Mouse (Mus musculus): ENCODE results near the gene Lasp1. TPM values are rescaled to one million over a fixed set of nuclear protein-coding genes. Genes with fewer than 3 reads are reported as not detected.
A peak's percentile ranks its signal among the peaks of the same experiment; 100 is the strongest.
"Not testable (repeated sequence)": the region's sequence is repeated elsewhere in the genome, so short reads cannot be mapped to it uniquely, and the experiment has no call there.

Lasp1 gene
- total RNA-seq, 1 experiment from 2014 or later = 315 TPM

DNA sequence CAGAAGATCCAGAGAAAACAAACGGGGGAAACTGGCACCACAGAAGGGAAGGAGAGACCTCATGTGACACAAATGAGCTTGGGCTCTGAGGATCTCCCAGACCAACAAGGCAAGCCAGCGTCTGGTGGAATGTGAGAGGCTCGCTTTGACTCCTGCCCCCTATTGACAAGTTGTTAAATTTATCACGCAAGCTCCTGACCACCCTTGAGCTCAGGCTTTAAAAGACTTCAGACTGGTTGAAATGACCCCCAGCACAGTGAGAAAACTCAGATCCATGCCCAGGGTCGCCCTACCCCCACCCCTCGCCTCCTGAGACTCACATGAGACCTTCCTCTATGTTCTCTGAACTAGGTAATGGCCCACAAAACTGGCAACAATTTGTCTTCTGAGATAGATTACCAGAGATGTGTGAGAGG is 41.7 kb downstream of the Lasp1 start, which contains the start of gene B230217C12Rik:
Gene B230217C12Rik (plus strand): TSS at position 242 of the 416 bp plus-strand sequence.
- ATAC-seq (ENCODE audit: extremely low read depth, insufficient number of reproducible peaks, low FRiP score, poor library complexity, severe bottlenecking) = 0 out of 2 replicates have a peak, but pooled peaks have one; percentile 16

DNA sequence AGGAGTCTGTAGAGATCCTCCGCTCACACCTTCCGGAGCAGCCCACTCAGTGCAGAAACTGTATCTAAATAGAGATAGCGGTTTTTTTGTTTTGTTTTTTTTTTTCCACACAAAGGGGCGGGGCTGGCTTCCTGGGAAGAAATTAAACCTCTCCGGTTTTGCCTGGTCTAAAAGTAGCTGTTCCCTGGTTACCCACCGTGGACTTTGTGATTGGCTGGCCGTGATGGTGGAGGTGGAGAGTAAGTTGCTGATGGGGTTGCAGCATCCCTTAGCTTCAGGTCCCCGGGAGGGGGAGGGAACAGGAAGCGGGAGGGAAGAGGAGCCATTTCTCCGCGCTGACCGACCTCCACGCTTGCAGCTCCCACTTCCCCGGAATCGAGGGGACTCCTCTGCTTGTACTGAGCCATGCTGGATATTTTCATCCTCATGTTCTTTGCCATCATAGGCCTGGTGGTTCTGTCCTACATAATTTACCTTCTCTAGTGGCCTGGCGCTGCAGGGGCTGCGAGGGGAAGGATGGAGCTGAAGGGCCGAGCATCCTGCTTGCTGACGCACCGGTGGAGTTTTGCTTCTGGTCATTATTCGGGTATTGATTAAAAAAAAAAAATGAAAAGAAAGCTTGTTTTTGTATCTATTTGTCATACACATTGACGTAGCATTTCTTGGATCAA is 42.3 kb downstream of the Lasp1 start:
- 0 out of 2 replicates have a peak, but pooled peaks have one; percentile 17 for ATAC-seq (ENCODE audit: extremely low read depth, insufficient number of reproducible peaks, low FRiP score, poor library complexity, severe bottlenecking)

DNA sequence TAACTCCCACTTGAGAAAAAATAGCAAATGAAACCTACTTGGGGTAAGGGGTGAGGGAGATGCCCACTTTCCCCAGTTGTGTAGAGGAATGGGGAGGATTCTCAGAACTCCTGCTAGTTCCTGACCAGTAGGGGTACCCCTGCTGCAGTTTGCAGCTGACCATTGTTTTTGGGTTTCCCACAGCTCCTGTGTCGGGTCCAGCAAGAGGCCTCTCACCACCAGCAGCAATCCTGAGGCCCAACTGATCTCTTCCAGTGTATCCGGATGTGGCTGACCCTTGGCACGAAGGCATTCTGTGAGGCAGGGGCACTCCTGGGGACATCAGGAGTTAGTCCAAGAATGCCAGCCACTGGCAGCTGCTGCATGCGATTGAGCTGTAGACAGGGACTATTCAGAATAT is 43.2 kb downstream of the Lasp1 start:
- no peak for ATAC-seq (ENCODE audit: extremely low read depth, insufficient number of reproducible peaks, low FRiP score, poor library complexity, severe bottlenecking)

DNA sequence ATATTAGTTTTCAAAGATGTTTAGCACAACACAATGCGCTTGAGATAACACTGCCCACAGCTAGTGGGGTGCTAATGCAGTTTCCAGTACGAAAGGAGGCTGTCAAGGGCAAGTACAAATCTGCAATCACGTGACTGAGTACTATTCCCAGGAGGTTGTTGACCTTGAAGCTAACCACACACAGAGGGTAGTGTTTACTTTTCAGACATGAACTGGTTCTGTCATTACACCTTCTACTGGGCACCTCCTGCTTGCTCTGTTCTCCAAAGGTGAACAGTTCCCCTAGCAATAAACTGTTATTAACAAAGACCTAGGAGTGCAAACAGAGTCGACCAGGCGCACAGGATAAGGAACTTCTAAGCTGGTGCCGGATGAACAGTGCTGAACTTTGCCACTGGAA is 51.6 kb downstream of the Lasp1 start:
- ATAC-seq (ENCODE audit: extremely low read depth, insufficient number of reproducible peaks, low FRiP score, poor library complexity, severe bottlenecking) = no peak

DNA sequence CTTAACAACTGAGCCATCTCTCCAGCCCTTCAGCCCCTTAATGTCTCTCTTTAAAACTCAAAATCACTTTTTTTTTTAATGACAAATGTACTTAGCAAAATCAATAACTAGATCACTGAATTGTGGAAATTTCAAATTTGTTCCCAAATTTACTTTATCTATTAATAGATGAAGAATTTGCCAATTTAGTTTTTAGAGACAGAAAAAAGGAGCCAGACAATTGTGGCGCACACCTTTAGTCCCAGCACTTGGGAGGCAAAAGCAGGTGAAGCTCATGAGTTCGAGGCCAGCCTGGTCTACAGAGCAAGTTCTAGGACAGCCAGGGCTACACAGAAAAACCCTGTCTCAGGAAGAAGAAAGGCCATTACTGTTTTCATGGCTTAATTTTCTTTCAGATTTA is 52.8 kb downstream of the Lasp1 start:
- ATAC-seq (ENCODE audit: extremely low read depth, insufficient number of reproducible peaks, low FRiP score, poor library complexity, severe bottlenecking) = no peak

- ATAC-seq (ENCODE audit: extremely low read depth, insufficient number of reproducible peaks, low FRiP score, poor library complexity, severe bottlenecking) = no peak
Measured at GRCm38 (mm10) chr11:97855473-97855872, 56.7 kb downstream of the Lasp1 start.

DNA sequence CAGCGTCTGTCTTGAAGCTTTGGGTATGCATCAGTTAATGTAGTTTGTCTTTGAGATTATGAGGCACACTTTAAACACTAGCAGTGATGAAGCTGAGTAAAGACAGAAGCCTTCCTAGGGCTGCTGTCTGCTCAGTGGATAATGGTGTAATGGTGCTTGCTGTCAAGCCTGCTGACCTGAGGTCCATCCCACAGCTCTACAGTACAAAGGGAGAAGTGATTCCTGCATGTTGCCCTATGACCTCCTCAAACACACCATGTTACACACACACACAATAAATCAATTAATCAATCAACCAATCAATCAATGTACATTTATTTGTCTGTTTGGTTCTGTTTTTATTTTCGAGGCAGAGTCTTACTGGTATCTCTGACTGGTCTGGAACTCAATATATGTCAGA is 63.3 kb downstream of the Lasp1 start:
- no peak for ATAC-seq (ENCODE audit: extremely low read depth, insufficient number of reproducible peaks, low FRiP score, poor library complexity, severe bottlenecking)

- no peak for ATAC-seq (ENCODE audit: extremely low read depth, insufficient number of reproducible peaks, low FRiP score, poor library complexity, severe bottlenecking)
Measured at GRCm38 (mm10) chr11:97865421-97865820, 66.6 kb downstream of the Lasp1 start.

DNA sequence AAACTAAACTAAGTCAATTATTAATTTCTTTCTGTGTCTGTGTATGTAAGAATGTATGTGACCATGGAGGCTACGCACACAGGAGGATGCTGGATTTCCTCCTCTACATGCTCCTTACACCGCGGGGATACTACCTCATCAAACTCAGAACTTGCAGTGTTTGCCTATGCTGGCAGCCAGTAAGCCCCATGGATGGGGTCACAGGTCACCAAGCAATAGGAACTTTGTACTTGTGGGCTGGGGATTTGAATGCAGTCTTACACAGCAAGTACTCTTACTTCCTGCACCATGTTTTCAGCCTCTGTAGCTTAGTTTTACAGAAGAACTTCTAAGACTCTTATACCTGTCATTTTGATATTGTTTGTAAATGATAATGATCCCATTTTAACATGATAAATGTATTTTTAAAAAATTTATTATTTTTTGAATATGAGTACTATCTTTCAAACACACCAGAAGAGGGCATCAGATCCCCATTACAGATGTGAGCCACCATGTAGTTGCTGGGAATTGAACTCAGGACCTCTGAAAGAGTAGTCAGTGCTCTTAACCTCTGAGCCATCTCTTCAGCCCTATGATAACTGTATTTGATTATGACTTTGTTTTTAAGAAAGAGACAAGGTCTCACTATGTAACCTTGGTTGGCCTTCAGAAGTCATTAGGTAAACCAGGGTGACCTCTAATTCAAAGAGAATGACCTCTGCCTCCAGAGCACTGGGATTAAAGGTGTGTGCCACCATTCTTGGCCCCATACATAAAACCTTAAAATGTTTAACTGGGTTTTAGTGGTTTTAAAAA is 67.5 kb downstream of the Lasp1 start:
- no peak for ATAC-seq (ENCODE audit: extremely low read depth, insufficient number of reproducible peaks, low FRiP score, poor library complexity, severe bottlenecking)

DNA sequence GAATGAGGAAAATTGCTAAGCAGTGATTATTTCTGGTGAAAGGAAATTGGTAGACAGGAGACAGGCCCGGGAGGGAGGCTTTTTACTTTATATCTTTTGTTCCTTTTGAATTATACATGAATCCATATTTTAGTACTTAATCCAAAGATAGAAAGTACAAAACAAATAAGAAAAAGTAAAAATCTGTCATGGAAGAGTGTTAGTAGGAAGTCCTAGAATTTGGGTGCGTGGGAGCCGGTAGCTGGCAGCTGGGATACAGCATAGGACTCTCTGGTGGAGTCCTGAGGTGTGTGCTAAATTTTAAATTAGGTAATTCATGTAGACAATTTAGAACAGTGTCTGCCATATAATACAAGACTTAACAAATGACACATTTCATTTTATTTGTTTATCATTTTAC is 68.8 kb downstream of the Lasp1 start:
- no peak for ATAC-seq (ENCODE audit: extremely low read depth, insufficient number of reproducible peaks, low FRiP score, poor library complexity, severe bottlenecking)

- not testable (repeated sequence) for ATAC-seq (ENCODE audit: extremely low read depth, insufficient number of reproducible peaks, low FRiP score, poor library complexity, severe bottlenecking)
Measured at GRCm38 (mm10) chr11:97872378-97872777, 73.6 kb downstream of the Lasp1 start.

DNA sequence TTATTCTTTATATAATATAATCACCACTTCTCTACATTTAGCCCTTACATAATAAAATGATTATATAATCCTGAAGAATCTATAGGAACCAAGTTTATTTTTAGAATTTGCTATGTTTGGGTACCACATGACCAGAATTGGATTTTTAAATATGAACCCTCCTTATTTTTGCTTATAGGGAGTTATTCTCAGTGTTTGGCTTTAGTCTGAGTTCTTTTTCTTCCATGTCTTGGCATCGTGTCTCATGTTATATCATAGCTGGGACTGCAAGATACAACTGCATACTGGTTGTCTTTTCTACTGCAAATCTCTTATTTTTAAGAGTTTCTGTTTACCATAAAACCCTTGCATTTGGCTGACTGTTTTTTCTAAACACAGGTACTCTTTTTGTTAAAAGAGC is 75.6 kb downstream of the Lasp1 start:
- ATAC-seq (ENCODE audit: extremely low read depth, insufficient number of reproducible peaks, low FRiP score, poor library complexity, severe bottlenecking) = no peak

DNA sequence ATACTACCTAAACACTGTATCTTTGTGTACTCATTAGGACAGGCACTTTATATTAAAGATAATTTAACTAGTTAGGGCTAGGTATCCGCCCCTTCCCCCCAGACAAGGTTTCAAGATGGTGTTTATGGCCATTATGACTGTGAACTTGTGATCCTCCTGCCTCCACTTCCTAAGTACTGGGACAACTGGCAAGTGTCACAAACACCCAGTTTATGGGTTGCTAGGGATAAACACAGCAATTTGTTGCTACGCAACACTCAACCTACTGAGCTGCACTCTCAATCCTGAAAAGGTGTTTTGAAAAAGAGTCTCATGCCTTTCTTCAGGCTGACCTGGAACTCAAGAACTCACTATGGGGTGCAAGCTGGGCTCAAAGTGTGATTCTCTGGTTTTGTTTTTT is 78.5 kb downstream of the Lasp1 start:
- ATAC-seq (ENCODE audit: extremely low read depth, insufficient number of reproducible peaks, low FRiP score, poor library complexity, severe bottlenecking) = no peak

DNA sequence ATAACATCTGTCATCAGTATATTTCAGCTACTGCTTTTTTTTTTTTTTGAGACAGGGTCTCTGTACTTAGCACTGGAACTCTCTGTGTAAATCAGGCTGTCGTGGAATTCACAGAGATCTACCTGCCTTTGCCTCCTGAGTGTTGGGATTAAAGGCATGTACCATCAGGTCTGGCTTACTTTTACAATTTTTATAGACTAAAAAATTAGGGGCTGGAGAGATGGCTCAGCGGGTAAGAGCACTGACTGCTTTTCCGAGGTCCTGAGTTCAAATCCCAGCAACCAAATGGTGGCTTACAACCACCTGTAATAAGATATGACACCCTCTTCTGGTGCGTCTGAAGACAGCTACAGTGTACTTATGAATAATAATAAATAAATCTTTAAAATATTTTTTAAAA is 81.6 kb downstream of the Lasp1 start:
- no peak for ATAC-seq (ENCODE audit: extremely low read depth, insufficient number of reproducible peaks, low FRiP score, poor library complexity, severe bottlenecking)

DNA sequence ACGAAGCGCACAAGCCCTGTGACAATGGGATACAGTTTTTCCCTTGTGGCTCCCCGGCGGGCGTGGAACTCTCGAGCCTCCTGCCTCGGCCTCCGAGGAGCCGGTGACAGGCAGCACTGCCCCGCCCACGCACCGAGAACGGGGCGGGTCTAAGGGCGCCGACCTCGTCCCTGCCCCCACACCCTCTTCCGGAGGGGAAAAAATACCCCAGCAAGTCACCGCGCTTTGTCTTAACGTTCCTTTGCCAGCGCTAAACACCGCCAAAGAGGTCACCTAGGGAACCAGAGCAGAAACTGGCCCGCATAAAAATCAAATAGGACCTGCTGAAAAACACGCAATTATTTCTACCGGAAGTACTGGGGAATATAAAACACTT is 84.7 kb downstream of the Lasp1 start:
- ATAC-seq (ENCODE audit: extremely low read depth, insufficient number of reproducible peaks, low FRiP score, poor library complexity, severe bottlenecking) = peak; percentile 65

GRCm38 (mm10) chr11:97883918-97884600 is 85.3 kb downstream of the Lasp1 start, which contains the start of gene Fbxo47:
Gene Fbxo47 (minus strand): TSS chr11:97884154.
- peak; percentile 96 for ATAC-seq (ENCODE audit: extremely low read depth, insufficient number of reproducible peaks, low FRiP score, poor library complexity, severe bottlenecking)

GRCm38 (mm10) chr11:97884601-97885185 is 85.9 kb downstream of the Lasp1 start:
- ATAC-seq (ENCODE audit: extremely low read depth, insufficient number of reproducible peaks, low FRiP score, poor library complexity, severe bottlenecking) = no peak

- no peak for ATAC-seq (ENCODE audit: extremely low read depth, insufficient number of reproducible peaks, low FRiP score, poor library complexity, severe bottlenecking)
Measured at GRCm38 (mm10) chr11:97885296-97885915, 86.6 kb downstream of the Lasp1 start.

Data from neutrophil, adult 5-6 weeks (primary cell).